In the genomic region with DNA sequence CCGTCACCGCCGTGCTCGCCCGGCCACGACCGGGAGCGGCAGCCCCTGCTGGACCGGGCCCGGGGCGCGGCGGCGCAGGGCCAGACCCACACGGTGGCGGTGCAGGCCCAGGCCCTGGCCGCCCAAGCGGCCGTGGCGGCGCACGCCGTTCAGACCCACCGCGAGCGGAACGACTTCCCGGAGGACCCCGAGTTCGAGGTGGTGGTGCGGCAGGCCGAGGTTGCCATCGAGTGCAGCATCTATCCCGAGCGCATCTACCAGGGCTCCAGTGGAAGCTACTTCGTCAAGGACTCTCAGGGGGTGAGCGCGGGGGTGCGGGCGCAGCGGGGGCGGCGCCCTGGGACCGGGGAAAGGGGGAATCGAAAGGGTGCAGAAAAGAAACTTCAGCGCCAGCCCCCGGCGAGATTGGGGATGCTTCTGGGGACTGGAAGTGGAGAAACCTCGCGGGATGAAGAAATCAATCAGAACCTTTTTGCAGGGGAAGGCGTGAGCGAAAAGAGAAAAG, we compare ENCODE assay signal across 7 mouse cellular contexts. TPM values are rescaled to one million over a fixed set of nuclear protein-coding genes. Genes with fewer than 3 reads are reported as not detected.
DNase-seq lines count a peak whose midpoint lies in the region; ATAC-seq lines count a peak whose summit lies in the region.

No protein-coding gene starts in this region.

- peak; percentile 24 to 26 for DNase-seq in left cerebral cortex, postnatal 14 days (ENCODE audit: low spot score in 2 of 2)
- DNase-seq in left cerebral cortex, postnatal 36 days (ENCODE audit: low spot score in 2 of 2): no peak
- DNase-seq in NIH3T3 (ENCODE audit: low read depth): peak; percentile 81
- DNase-seq in layer of hippocampus, postnatal 10 days (ENCODE audit: low spot score in 2 of 2): no peak

- ATAC-seq in limb, embryonic 15.5 days (ENCODE audit: insufficient number of reproducible peaks, low FRiP score, low TSS enrichment, low read depth): peak; percentile 52
- ATAC-seq in neural tube, embryonic 12.5 days (ENCODE audit: low FRiP score, low read depth): peak; percentile 72

- H3K9ac ChIP-seq in limb, embryonic 15.5 days: peak overlapping the region; percentile 87
- H3K9ac ChIP-seq in neural tube, embryonic 12.5 days: peak overlapping the region; percentile 95

- H3K9me3 ChIP-seq in erythroblast, embryonic 14.5 days (ENCODE audit: control insufficient read depth, low read length): peaks cover 2% of the 10 kb centered on the region; the same call in 1 of the 2 replicates
- H3K9me3 ChIP-seq in limb, embryonic 15.5 days: no peaks in the 10 kb centered on the region
- no peaks in the 10 kb centered on the region for H3K9me3 ChIP-seq in neural tube, embryonic 12.5 days

- peaks cover 15% of the 10 kb centered on the region for H3K36me3 ChIP-seq in erythroblast, embryonic 14.5 days (ENCODE audit: control insufficient read depth)
- peaks cover 5% of the 10 kb centered on the region; the same call in 1 of the 2 replicates for H3K36me3 ChIP-seq in limb, embryonic 15.5 days
- H3K36me3 ChIP-seq in neural tube, embryonic 12.5 days: peaks cover 8% of the 10 kb centered on the region

- H3K27me3 ChIP-seq in erythroblast, embryonic 14.5 days (ENCODE audit: control insufficient read depth): no peaks in the 10 kb centered on the region
- no peaks in the 10 kb centered on the region for H3K27me3 ChIP-seq in limb, embryonic 15.5 days
- no peaks in the 10 kb centered on the region for H3K27me3 ChIP-seq in neural tube, embryonic 12.5 days (replicated peaks)

- under 1% methylated on average over 52 of the region's 52 CpGs for WGBS in limb, embryonic 15.5 days
- under 1% methylated on average over 44 of the region's 52 CpGs for whole genome bisulfite sequencing in neural tube, embryonic 12.5 days

- intact Hi-C loops in left cerebral cortex, postnatal 14 days (cut with DNase I): loop anchor here (2.0 to 5.0 kb wide), 2 partner anchors 38 to 77 kb away; a partner anchor contains a TSS
- intact Hi-C loops in left cerebral cortex, postnatal 36 days (cut with DNase I): no loop called here

- H3K4me1 ChIP-seq in erythroblast, embryonic 14.5 days (ENCODE audit: control insufficient read depth): peaks cover 40% of the 10 kb centered on the region
- H3K4me1 ChIP-seq in limb, embryonic 15.5 days: peaks cover 29% of the 10 kb centered on the region
- peaks cover 27% of the 10 kb centered on the region for H3K4me1 ChIP-seq in neural tube, embryonic 12.5 days

- peak overlapping the region; percentile 70 for H3K4me2 ChIP-seq in limb, embryonic 15.5 days
- peak overlapping the region; percentile 79 for H3K4me2 ChIP-seq in neural tube, embryonic 12.5 days (replicated peaks)

- H3K27ac ChIP-seq in limb, embryonic 15.5 days: peak overlapping the region; percentile 94
- peak overlapping the region; percentile 91 for H3K27ac ChIP-seq in neural tube, embryonic 12.5 days

- peak overlapping the region; percentile 95 for H3K4me3 ChIP-seq in erythroblast, embryonic 14.5 days (replicated peaks)
- H3K4me3 ChIP-seq in limb, embryonic 15.5 days: peak overlapping the region; percentile 96
- peak overlapping the region; percentile 96 for H3K4me3 ChIP-seq in neural tube, embryonic 12.5 days

RNA-seq across cellular contexts. Expression of a gene that starts 0.4 kb away (rescaled TPM):
- total RNA-seq in left cerebral cortex, postnatal 14 days (2021): 10 to 100 TPM; 52.3 to 54.5 TPM
- total RNA-seq in left cerebral cortex, postnatal 36 days (2021): 10 to 100 TPM; 63.6 to 72.2 TPM
- polyA plus RNA-seq in erythroblast, embryonic 14.5 days (2012): 1.7 and 1.8 TPM in 2 replicates
- 17.6 and 23.7 TPM in 2 replicates for polyA plus RNA-seq in limb, embryonic 15.5 days (2015; fragmentation: Nextera tagmentation; extraction: Ambion mirVana)
- polyA plus RNA-seq in neural tube, embryonic 12.5 days (2016; fragmentation: Nextera tagmentation; extraction: Ambion mirVana): 38.3 and 40.1 TPM in 2 replicates
- 10 to 100 TPM; 47.4 to 48.7 TPM for total RNA-seq in layer of hippocampus, postnatal 10 days (2021)

RNA-seq across cellular contexts. Expression of a gene that starts 4.5 kb away (rescaled TPM):
- 10 to 100 TPM; 65.3 to 66.9 TPM for total RNA-seq in left cerebral cortex, postnatal 14 days (2021)
- 10 to 100 TPM; 67.8 to 75.3 TPM for total RNA-seq in left cerebral cortex, postnatal 36 days (2021)
- 0.10 and 0.19 TPM in 2 replicates for polyA plus RNA-seq in erythroblast, embryonic 14.5 days (2012)
- 17.5 and 17.9 TPM in 2 replicates for polyA plus RNA-seq in limb, embryonic 15.5 days (2015; fragmentation: Nextera tagmentation; extraction: Ambion mirVana)
- 93.6 and 98.9 TPM in 2 replicates for polyA plus RNA-seq in neural tube, embryonic 12.5 days (2016; fragmentation: Nextera tagmentation; extraction: Ambion mirVana)
- 10 to 100 TPM; 63.7 to 68.2 TPM for total RNA-seq in layer of hippocampus, postnatal 10 days (2021)

RNA-seq across cellular contexts. Expression of a gene that starts 38.2 kb away (rescaled TPM):
- 10 to 100 TPM; 28.8 to 29.0 TPM for total RNA-seq in left cerebral cortex, postnatal 14 days (2021)
- total RNA-seq in left cerebral cortex, postnatal 36 days (2021): 10 to 100 TPM; 29.3 to 40.2 TPM
- polyA plus RNA-seq in erythroblast, embryonic 14.5 days (2012): 1.3 and 1.7 TPM in 2 replicates
- polyA plus RNA-seq in limb, embryonic 15.5 days (2015; fragmentation: Nextera tagmentation; extraction: Ambion mirVana): 38.7 and 41.2 TPM in 2 replicates
- polyA plus RNA-seq in neural tube, embryonic 12.5 days (2016; fragmentation: Nextera tagmentation; extraction: Ambion mirVana): 9.0 and 9.3 TPM in 2 replicates
- 10 to 100 TPM; 15.8 to 18.0 TPM for total RNA-seq in layer of hippocampus, postnatal 10 days (2021)

RNA-seq across cellular contexts. Expression of a gene that starts 38.6 kb away (rescaled TPM):
- total RNA-seq in left cerebral cortex, postnatal 14 days (2021): under 1 TPM; 0.57 to 0.68 TPM
- under 1 TPM; 0.62 to 0.86 TPM for total RNA-seq in left cerebral cortex, postnatal 36 days (2021)
- polyA plus RNA-seq in erythroblast, embryonic 14.5 days (2012): not detected in 2 replicates
- not detected in 2 replicates for polyA plus RNA-seq in limb, embryonic 15.5 days (2015; fragmentation: Nextera tagmentation; extraction: Ambion mirVana)
- polyA plus RNA-seq in neural tube, embryonic 12.5 days (2016; fragmentation: Nextera tagmentation; extraction: Ambion mirVana): not detected in 2 replicates
- 1 to 10 TPM in 1 of 2 experiments, under 1 TPM in 1; 0.71 to 1.4 TPM for total RNA-seq in layer of hippocampus, postnatal 10 days (2021)

RNA-seq across cellular contexts. Expression of a gene that starts 45.3 kb away (rescaled TPM):
- total RNA-seq in left cerebral cortex, postnatal 14 days (2021): 1 to 10 TPM; 4.2 to 5.6 TPM
- total RNA-seq in left cerebral cortex, postnatal 36 days (2021): 1 to 10 TPM; 3.4 to 4.2 TPM
- polyA plus RNA-seq in erythroblast, embryonic 14.5 days (2012): not detected in 2 replicates
- 1.0 and 1.8 TPM in 2 replicates for polyA plus RNA-seq in limb, embryonic 15.5 days (2015; fragmentation: Nextera tagmentation; extraction: Ambion mirVana)
- polyA plus RNA-seq in neural tube, embryonic 12.5 days (2016; fragmentation: Nextera tagmentation; extraction: Ambion mirVana): 0.98 and 1.0 TPM in 2 replicates
- 1 to 10 TPM; 9.1 to 9.3 TPM for total RNA-seq in layer of hippocampus, postnatal 10 days (2021)

Comparison
In these comparisons a context has a peak if more than half of its experiments do, and no peak if none do; other contexts are left out.
1. DNase-seq: peak in left cerebral cortex, postnatal 14 days (2 of 2) and NIH3T3 (single experiment); none in left cerebral cortex, postnatal 36 days (0 of 2) and layer of hippocampus, postnatal 10 days (0 of 2).
2. Peak in every context shown above with its lines, with median percentiles within 50 percentile points of each other: H3K4me3 ChIP-seq.